Mouse (Mus musculus) lung, embryonic 14.5 days (tissue): ENCODE results near the gene Olfr108. TPM values are rescaled to one million over a fixed set of nuclear protein-coding genes. Genes with fewer than 3 reads are reported as not detected.

Experiments used
- ATAC-seq: fragments of 200-750 bp; cut with Nextera tagmentation; 2 replicates; pipeline ENCODE4 v1.8.0; 2017; ENCODE audit warnings: mild to moderate bottlenecking, moderate TSS enrichment, moderate library complexity; ENCODE audit not compliant: insufficient read depth
- DNase-seq: peaks from one replicate; pipeline ENCODE4 v3.0.0-alpha.2; 2015
- H3K27ac ChIP-seq: fragments of 300-500 bp; sonication (generic); 2 replicates; pipeline ENCODE4 v1.5.1; 2014; ENCODE audit warnings: low read depth, mild to moderate bottlenecking, moderate library complexity
- H3K27me3 ChIP-seq: fragments of 300-500 bp; sonication (generic); 2 replicates; pipeline ENCODE4 v1.6.1; 2014; ENCODE audit warnings: low read length, control low read depth; ENCODE audit not compliant: insufficient read depth
- H3K36me3 ChIP-seq: fragments of 300-500 bp; sonication (generic); 2 replicates; pipeline ENCODE4 v1.6.1; 2014; ENCODE audit warnings: control low read depth; ENCODE audit not compliant: insufficient read depth
- H3K4me1 ChIP-seq: fragments of 300-500 bp; sonication (generic); 2 replicates; pipeline ENCODE4 v1.6.1; 2014; ENCODE audit warnings: antibody characterized with exemption, control low read depth; ENCODE audit not compliant: insufficient read depth
- H3K4me2 ChIP-seq: fragments of 300-500 bp; sonication (generic); 2 replicates; pipeline ENCODE4 v1.6.1; 2014; ENCODE audit warnings: mild to moderate bottlenecking
- H3K4me3 ChIP-seq: fragments of 300-500 bp; sonication (generic); 2 replicates; pipeline ENCODE4 v1.5.1; 2014; ENCODE audit warnings: low read depth, low read length
- H3K9ac ChIP-seq: fragments of 300-500 bp; sonication (generic); 2 replicates; pipeline ENCODE4 v1.6.1; 2014
- H3K9me3 ChIP-seq: fragments of 300-500 bp; sonication (generic); 2 replicates; pipeline ENCODE4 v1.6.1; 2016; ENCODE audit warnings: low read depth, low read length, control low read depth
- CTCF ChIP-seq: IDR thresholded peaks from 2 replicates; pipeline ENCODE4 v1.5.1; 2016; ENCODE audit warnings: antibody characterized with exemption, low read depth
- WGBS: fragments of 180-500 bp; shearing (Covaris S2); extraction: QIAGEN DNeasy Blood & Tissue Kit; methylation state at CpG from one replicate; pipeline ENCODE4 v1.1.7; 2014; 5-methylcytosine and 5-hydroxymethylcytosine counted together
- polyA plus RNA-seq: library from polyadenylated mRNA; unstranded; fragments of >200 nt; fragmentation: Nextera tagmentation; extraction: Ambion mirVana; gene quantifications from 2 replicates; pipeline ENCODE4 v1.2.1, GENCODE M21; 2014

Gene Olfr108
- not detected in 2 replicates for polyA plus RNA-seq

DNA sequence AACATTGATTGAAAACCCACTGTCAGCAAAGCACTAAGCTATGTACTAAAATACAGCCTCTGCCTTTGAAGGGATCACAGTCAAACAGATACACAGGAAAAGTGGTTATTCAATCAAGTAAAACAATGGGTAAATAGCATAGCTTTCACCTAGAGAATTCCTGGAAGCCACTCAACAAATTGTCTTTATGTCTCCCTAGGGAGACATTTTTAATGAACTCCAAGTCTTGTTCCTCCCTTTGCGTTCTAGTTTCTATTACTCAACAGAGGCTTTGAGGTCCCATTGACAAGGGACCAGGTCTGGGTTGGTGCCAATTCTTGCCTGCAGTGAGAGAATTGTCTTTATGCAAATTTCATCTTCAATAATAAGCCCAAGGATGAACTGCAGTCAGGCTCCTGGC is at the start of gene Olfr108:
Olfr108 (plus strand) TSS at position 301 of the 400 bp plus-strand sequence.
- H3K4me2 ChIP-seq: no peak within 1 kb of the TSS
- no peaks in the 10 kb centered on the region for H3K27me3 ChIP-seq
- no peaks in the 10 kb centered on the region for H3K4me1 ChIP-seq
- DNase-seq: no peak
- no peak for ATAC-seq
- no peak within 1 kb of the TSS for H3K27ac ChIP-seq
- 90% methylated on average over 1 of the region's 1 CpGs for WGBS
- H3K9ac ChIP-seq: no peak within 1 kb of the TSS
- H3K36me3 ChIP-seq: no peaks in the 10 kb centered on the region
- no peaks in the 10 kb centered on the region for H3K9me3 ChIP-seq
- TF ChIP-seq CTCF: no peak
- H3K4me3 ChIP-seq: no peak within 1 kb of the TSS

DNA sequence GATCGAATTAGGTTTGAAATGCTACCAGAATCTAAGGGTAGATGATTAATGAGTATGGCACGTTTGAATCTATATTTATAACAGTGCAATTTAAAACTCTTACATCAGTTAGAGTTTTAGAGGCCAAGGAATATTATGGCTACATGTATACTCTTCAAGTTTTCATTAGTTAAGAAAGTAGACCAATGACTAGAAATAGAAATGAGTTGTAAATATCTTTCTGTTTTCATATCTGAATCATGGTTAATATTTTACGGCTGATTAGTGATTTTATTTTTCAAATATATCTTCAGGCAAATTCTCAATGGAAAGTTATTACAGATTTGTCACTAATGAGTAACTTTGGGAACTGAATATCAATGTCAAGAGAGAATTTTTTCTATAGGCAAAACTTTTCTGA is 46.4 kb upstream of the Olfr108 start, which contains the start of gene Olfr107:
Olfr107 (plus strand) TSS at position 301 of the 400 bp plus-strand sequence.
- Histone ChIP-seq H3K9ac (no peak within 1 kb of the TSS), H3K4me3 (no peak within 1 kb of the TSS), H3K36me3 (no peaks in the 10 kb centered on the region), H3K9me3 (no peaks in the 10 kb centered on the region), H3K4me1 (no peaks in the 10 kb centered on the region), H3K27ac (no peak within 1 kb of the TSS), H3K4me2 (no peak within 1 kb of the TSS), H3K27me3 (no peaks in the 10 kb centered on the region)
- TF ChIP-seq CTCF: no peak
- DNase-seq (no peak), ATAC-seq (no peak)
- WGBS: 69% methylated on average over 3 of the region's 3 CpGs

- H3K36me3 ChIP-seq: no peaks in the 10 kb centered on the region
- H3K4me3 ChIP-seq: no peak overlapping the region
- H3K27me3 ChIP-seq: no peaks in the 10 kb centered on the region
- H3K4me2 ChIP-seq: no peak overlapping the region
- TF ChIP-seq CTCF: no peak
- no peaks in the 10 kb centered on the region for H3K9me3 ChIP-seq
- no peak for DNase-seq
- no peak overlapping the region for H3K9ac ChIP-seq
- ATAC-seq: no peak
- H3K27ac ChIP-seq: no peak overlapping the region
- H3K4me1 ChIP-seq: no peaks in the 10 kb centered on the region
These were observed 31.9 kb upstream of the Olfr108 start for GRCm38 (mm10) chr17:37413380-37413779.

GRCm38 (mm10) chr17:37458616-37459015 is 13.3 kb downstream of the Olfr108 start, which contains the start of gene Olfr109:
Gene Olfr109, plus strand, starts transcription at chr17:37458916.
- Histone ChIP-seq H3K4me1 (no peaks in the 10 kb centered on the region), H3K9ac (no peak within 1 kb of the TSS), H3K27me3 (no peaks in the 10 kb centered on the region), H3K9me3 (no peaks in the 10 kb centered on the region), H3K4me3 (no peak within 1 kb of the TSS), H3K27ac (no peak within 1 kb of the TSS), H3K4me2 (no peak within 1 kb of the TSS), H3K36me3 (no peaks in the 10 kb centered on the region)
- 79% methylated on average over 1 of the region's 1 CpGs for WGBS
- TF ChIP-seq CTCF: no peak
- ATAC-seq (no peak), DNase-seq (no peak)

GRCm38 (mm10) chr17:37483452-37483851 is 38.2 kb downstream of the Olfr108 start, which contains the start of gene H2-M2:
Gene H2-M2, minus strand, starts transcription at chr17:37483552.
- H3K4me2 ChIP-seq: no peak within 1 kb of the TSS
- no peak for TF ChIP-seq CTCF
- H3K4me3 ChIP-seq: no peak within 1 kb of the TSS
- ATAC-seq: no peak
- no peaks in the 10 kb centered on the region for H3K9me3 ChIP-seq
- 64% methylated on average over 2 of the region's 2 CpGs for WGBS
- no peaks in the 10 kb centered on the region for H3K36me3 ChIP-seq
- no peaks in the 10 kb centered on the region for H3K4me1 ChIP-seq
- H3K9ac ChIP-seq: no peak within 1 kb of the TSS
- H3K27me3 ChIP-seq: no peaks in the 10 kb centered on the region
- no peak for DNase-seq
- no peak within 1 kb of the TSS for H3K27ac ChIP-seq

GRCm38 (mm10) chr17:37491930-37492518 is 46.7 kb downstream of the Olfr108 start, which contains the start of gene Olfr110:
Gene Olfr110, plus strand, starts transcription at chr17:37492468.
- Histone ChIP-seq H3K4me1 (no peaks in the 10 kb centered on the region), H3K4me2 (no peak within 1 kb of the TSS), H3K9me3 (no peaks in the 10 kb centered on the region), H3K36me3 (no peaks in the 10 kb centered on the region), H3K4me3 (no peak within 1 kb of the TSS), H3K27me3 (no peaks in the 10 kb centered on the region), H3K9ac (no peak within 1 kb of the TSS), H3K27ac (no peak within 1 kb of the TSS)
- DNase-seq: no peak
- WGBS: 45% methylated on average over 1 of the region's 1 CpGs
- ATAC-seq: no peak
- no peak for TF ChIP-seq CTCF

Other genes with a start within 250 kb of the Olfr108 start
- not detected in 2 replicates for gene Olfr94, start 244.5 kb upstream of the Olfr108 start, polyA plus RNA-seq
- gene Olfr95, start 232.4 kb upstream of the Olfr108 start, polyA plus RNA-seq: not detected in 2 replicates
- gene Olfr96, start 225.3 kb upstream of the Olfr108 start, polyA plus RNA-seq: not detected in 2 replicates
- not detected in 2 replicates for gene Olfr97, start 208.2 kb upstream of the Olfr108 start, polyA plus RNA-seq
- gene Olfr98, start 181.7 kb upstream of the Olfr108 start, polyA plus RNA-seq: not detected in 2 replicates
- 1.0 and 1.2 TPM in 2 replicates for gene H2-M3, start 175.3 kb upstream of the Olfr108 start, polyA plus RNA-seq
- not detected in 2 replicates for gene Olfr99, start 162.0 kb upstream of the Olfr108 start, polyA plus RNA-seq
- not detected in 2 replicates for gene Olfr101, start 141.2 kb upstream of the Olfr108 start, polyA plus RNA-seq
- gene Olfr102, start 128.4 kb upstream of the Olfr108 start, polyA plus RNA-seq: not detected in 2 replicates
- gene Olfr103, start 105.8 kb upstream of the Olfr108 start, polyA plus RNA-seq: not detected in 2 replicates
- gene Olfr104-ps, start 85.9 kb upstream of the Olfr108 start, polyA plus RNA-seq: not detected in 2 replicates
- not detected in 2 replicates for gene Olfr105-ps, start 66.4 kb upstream of the Olfr108 start, polyA plus RNA-seq
- gene Olfr106-ps, start 55.1 kb upstream of the Olfr108 start, polyA plus RNA-seq: not detected in 2 replicates
- gene Olfr107, start 46.3 kb upstream of the Olfr108 start, polyA plus RNA-seq: not detected in 2 replicates
- gene Olfr109, start 13.4 kb downstream of the Olfr108 start, polyA plus RNA-seq: not detected in 2 replicates
- not detected in 2 replicates for gene H2-M2, start 38.1 kb downstream of the Olfr108 start, polyA plus RNA-seq
- gene Olfr110, start 47.0 kb downstream of the Olfr108 start, polyA plus RNA-seq: not detected in 2 replicates
- not detected in 2 replicates for gene Olfr111, start 62.5 kb downstream of the Olfr108 start, polyA plus RNA-seq
- not detected in 2 replicates for gene Olfr112, start 124.0 kb downstream of the Olfr108 start, polyA plus RNA-seq
- not detected in 2 replicates for gene Olfr113, start 132.2 kb downstream of the Olfr108 start, polyA plus RNA-seq
- gene Olfr114, start 147.3 kb downstream of the Olfr108 start, polyA plus RNA-seq: not detected in 2 replicates
- not detected in 2 replicates for gene Olfr115, start 181.6 kb downstream of the Olfr108 start, polyA plus RNA-seq
- not detected in 2 replicates for gene Olfr116, start 181.7 kb downstream of the Olfr108 start, polyA plus RNA-seq
- not detected in 2 replicates for gene Olfr117, start 218.3 kb downstream of the Olfr108 start, polyA plus RNA-seq
- not detected in 2 replicates for gene Olfr118, start 221.5 kb downstream of the Olfr108 start, polyA plus RNA-seq